ENCODE assay signal across 12 mouse cellular contexts in the genomic region with DNA sequence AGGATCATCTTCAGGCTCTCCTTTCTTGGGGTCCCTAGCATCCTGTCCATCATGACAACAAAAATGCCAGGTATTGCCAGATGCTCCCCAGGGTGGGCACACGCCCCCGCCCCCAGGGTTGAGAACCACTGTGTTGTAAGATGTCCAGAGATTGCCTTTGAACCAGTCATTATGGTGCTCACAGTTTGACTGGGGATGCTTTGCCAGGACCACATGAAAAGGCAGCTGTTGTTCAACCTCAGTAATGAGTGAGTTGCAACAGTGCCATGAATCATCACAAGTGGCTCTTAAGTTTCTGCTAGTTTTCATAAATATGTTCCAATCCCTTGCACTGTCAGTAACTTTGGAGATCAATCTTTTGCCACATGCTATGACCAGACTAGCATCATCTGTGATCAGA.
"Had no signal": no experiment of that assay in that cellular context is flagged by ENCODE, and none has a peak within 500 bp of the region (broad histone marks: within the 10 kb centered on the region; RNA-seq: fewer than 3 reads in every experiment).

No protein-coding gene starts in this region.

- H3K9ac ChIP-seq: limb, embryonic 15.5 days; liver, embryonic 14.5 days; lung, embryonic 15.5 days; midbrain, embryonic 13.5 days; neural tube, embryonic 15.5 days had no signal

- H3K4me1 ChIP-seq: midbrain, embryonic 13.5 days had no signal

- H3K4me3 ChIP-seq: limb, embryonic 15.5 days; lung, embryonic 15.5 days; midbrain, embryonic 13.5 days; neural tube, embryonic 15.5 days had no signal

- H3K27me3 ChIP-seq: limb, embryonic 15.5 days; lung, embryonic 15.5 days; midbrain, embryonic 13.5 days; neural tube, embryonic 15.5 days had no signal

- H3K9me3 ChIP-seq: limb, embryonic 15.5 days; lung, embryonic 15.5 days; midbrain, embryonic 13.5 days; neural tube, embryonic 15.5 days had no signal

- H3K36me3 ChIP-seq: lung, embryonic 15.5 days; neural tube, embryonic 15.5 days had no signal

- ATAC-seq: midbrain, embryonic 13.5 days had no signal

- H3K27ac ChIP-seq: limb, embryonic 15.5 days; liver, embryonic 14.5 days; lung, embryonic 15.5 days; midbrain, embryonic 13.5 days; neural tube, embryonic 15.5 days had no signal

- H3K4me2 ChIP-seq: limb, embryonic 15.5 days; lung, embryonic 15.5 days; midbrain, embryonic 13.5 days; neural tube, embryonic 15.5 days had no signal

- DNase-seq: kidney, adult 2 months; kidney, postnatal 36 days; layer of hippocampus, adult 9-11 months; layer of hippocampus, postnatal 36 days; right cerebral cortex, adult 18-20 months; right cerebral cortex, postnatal 25 days; thymus, postnatal 36 days had no signal
